Mouse (Mus musculus): Measurements from ENCODE around the gene Celf2. TPM values are rescaled to one million over a fixed set of nuclear protein-coding genes. Genes with fewer than 3 reads are reported as not detected.
A peak's percentile ranks its signal among the peaks of the same experiment; 100 is the strongest.

Gene Celf2
- total RNA-seq, 2 experiments from 2014 or later: 375 to 530 TPM

GRCm38 (mm10) chr2:7400530-7400929 is 108.8 kb downstream of the Celf2 start:
- intact Hi-C loops (cut with DNase I): no loop called here
- peak in 1 of 2 experiments; percentile 43 for DNase-seq (ENCODE audit: low spot score in 2 of 2)

GRCm38 (mm10) chr2:7395935-7396334 is 113.4 kb downstream of the Celf2 start:
- DNase-seq (ENCODE audit: low spot score in 2 of 2): peak; percentile 53 to 55
- intact Hi-C loops (cut with DNase I): loop anchor here (1.0 to 10.0 kb wide), 2 partner anchors 134 to 521 kb away; no protein-coding TSS in a partner anchor

GRCm38 (mm10) chr2:7395473-7395872 is 113.9 kb downstream of the Celf2 start:
- intact Hi-C loops (cut with DNase I): loop anchor here (10.0 kb wide), 1 partner anchor 521 kb away; no protein-coding TSS in a partner anchor

GRCm38 (mm10) chr2:7392500-7392899 is 116.9 kb downstream of the Celf2 start:
- intact Hi-C loops (cut with DNase I): loop anchor here (10.0 kb wide), 1 partner anchor 518 kb away; no protein-coding TSS in a partner anchor
- DNase-seq (ENCODE audit: low spot score in 2 of 2): no peak

More at GRCm38 (mm10) chr2:7395473-7395872, 113.9 kb downstream of the Celf2 start:
- no peak for DNase-seq (ENCODE audit: low spot score in 2 of 2)

- no peak for DNase-seq (ENCODE audit: low spot score in 2 of 2)
- intact Hi-C loops (cut with DNase I): no loop called here
These were observed 120.1 kb downstream of the Celf2 start for GRCm38 (mm10) chr2:7389264-7389663.

- DNase-seq (ENCODE audit: low spot score in 2 of 2): no peak
- intact Hi-C loops (cut with DNase I): no loop called here
These were observed 130.6 kb downstream of the Celf2 start for GRCm38 (mm10) chr2:7378736-7379135.

- no peak for DNase-seq (ENCODE audit: low spot score in 2 of 2)
- intact Hi-C loops (cut with DNase I): no loop called here
These were observed 131.5 kb downstream of the Celf2 start for GRCm38 (mm10) chr2:7377878-7378277.

GRCm38 (mm10) chr2:7367738-7368137 is 141.6 kb downstream of the Celf2 start:
- intact Hi-C loops (cut with DNase I): no loop called here
- no peak for DNase-seq (ENCODE audit: low spot score in 2 of 2)

GRCm38 (mm10) chr2:7359557-7359956 is 149.8 kb downstream of the Celf2 start:
- no peak for DNase-seq (ENCODE audit: low spot score in 2 of 2)
- intact Hi-C loops (cut with DNase I): no loop called here

GRCm38 (mm10) chr2:7358816-7359215 is 150.5 kb downstream of the Celf2 start:
- no peak for DNase-seq (ENCODE audit: low spot score in 2 of 2)
- intact Hi-C loops (cut with DNase I): no loop called here

- intact Hi-C loops (cut with DNase I): no loop called here
- no peak for DNase-seq (ENCODE audit: low spot score in 2 of 2)
These were observed 158.1 kb downstream of the Celf2 start for GRCm38 (mm10) chr2:7351234-7351633.

- intact Hi-C loops (cut with DNase I): no loop called here
- DNase-seq (ENCODE audit: low spot score in 2 of 2): peak; percentile 60 to 63
These were observed 162.5 kb downstream of the Celf2 start for GRCm38 (mm10) chr2:7346703-7347461.

- intact Hi-C loops (cut with DNase I): no loop called here
- no peak for DNase-seq (ENCODE audit: low spot score in 2 of 2)
These were observed 164.4 kb downstream of the Celf2 start for GRCm38 (mm10) chr2:7344951-7345350.

GRCm38 (mm10) chr2:7342911-7343478 is 166.4 kb downstream of the Celf2 start:
- no peak for DNase-seq (ENCODE audit: low spot score in 2 of 2)
- intact Hi-C loops (cut with DNase I): no loop called here

GRCm38 (mm10) chr2:7334846-7335245 is 174.5 kb downstream of the Celf2 start:
- DNase-seq (ENCODE audit: low spot score in 2 of 2): no peak
- intact Hi-C loops (cut with DNase I): no loop called here

GRCm38 (mm10) chr2:7328018-7328899 is 181.1 kb downstream of the Celf2 start:
- DNase-seq (ENCODE audit: low spot score in 2 of 2): no peak
- intact Hi-C loops (cut with DNase I): no loop called here

- intact Hi-C loops (cut with DNase I): no loop called here
- DNase-seq (ENCODE audit: low spot score in 2 of 2): no peak
These were observed 189.6 kb downstream of the Celf2 start for GRCm38 (mm10) chr2:7319760-7320159.

- intact Hi-C loops (cut with DNase I): no loop called here
- DNase-seq (ENCODE audit: low spot score in 2 of 2): peak in 1 of 2 experiments; percentile 2
These were observed 197.6 kb downstream of the Celf2 start for GRCm38 (mm10) chr2:7311776-7312175.

- no peak for DNase-seq (ENCODE audit: low spot score in 2 of 2)
- intact Hi-C loops (cut with DNase I): no loop called here
These were observed 198.6 kb downstream of the Celf2 start for GRCm38 (mm10) chr2:7310840-7311182.

- DNase-seq (ENCODE audit: low spot score in 2 of 2): no peak
- intact Hi-C loops (cut with DNase I): no loop called here
These were observed 199.1 kb downstream of the Celf2 start for GRCm38 (mm10) chr2:7310129-7310839.
